Mouse (Mus musculus): ENCODE results near the gene Hoxc12.
A peak's percentile ranks its signal among the peaks of the same experiment; 100 is the strongest.

Hoxc12 gene

GRCm38 (mm10) chr15:102980912-102981311 lies 44.4 kb downstream of the Hoxc12 start:
- no peak for DNase-seq (ENCODE audit: low read depth, low spot score)

GRCm38 (mm10) chr15:102981379-102982288 lies 45.1 kb downstream of the Hoxc12 start:
- no peak for DNase-seq (ENCODE audit: low read depth, low spot score)

- no peak for DNase-seq (ENCODE audit: low read depth, low spot score)
Observed at GRCm38 (mm10) chr15:102983716-102984115, 47.2 kb downstream of the Hoxc12 start.

GRCm38 (mm10) chr15:102984521-102984920 lies 48.0 kb downstream of the Hoxc12 start:
- no peak for DNase-seq (ENCODE audit: low read depth, low spot score)

- DNase-seq (ENCODE audit: low read depth, low spot score), result no peak
Observed at GRCm38 (mm10) chr15:102984925-102985324, 48.4 kb downstream of the Hoxc12 start.

GRCm38 (mm10) chr15:102987124-102987833 lies 50.7 kb downstream of the Hoxc12 start:
- peak; percentile 93 for DNase-seq (ENCODE audit: low read depth, low spot score)

GRCm38 (mm10) chr15:102988078-102988477 lies 51.5 kb downstream of the Hoxc12 start:
- no peak for DNase-seq (ENCODE audit: low read depth, low spot score)
